Mouse (Mus musculus): ENCODE measurements around the gene Drosha. TPM values are rescaled to one million over a fixed set of nuclear protein-coding genes. Genes with fewer than 3 reads are reported as not detected.

Drosha gene
- polyA plus RNA-seq, 1 experiment: 8.8 TPM

DNA sequence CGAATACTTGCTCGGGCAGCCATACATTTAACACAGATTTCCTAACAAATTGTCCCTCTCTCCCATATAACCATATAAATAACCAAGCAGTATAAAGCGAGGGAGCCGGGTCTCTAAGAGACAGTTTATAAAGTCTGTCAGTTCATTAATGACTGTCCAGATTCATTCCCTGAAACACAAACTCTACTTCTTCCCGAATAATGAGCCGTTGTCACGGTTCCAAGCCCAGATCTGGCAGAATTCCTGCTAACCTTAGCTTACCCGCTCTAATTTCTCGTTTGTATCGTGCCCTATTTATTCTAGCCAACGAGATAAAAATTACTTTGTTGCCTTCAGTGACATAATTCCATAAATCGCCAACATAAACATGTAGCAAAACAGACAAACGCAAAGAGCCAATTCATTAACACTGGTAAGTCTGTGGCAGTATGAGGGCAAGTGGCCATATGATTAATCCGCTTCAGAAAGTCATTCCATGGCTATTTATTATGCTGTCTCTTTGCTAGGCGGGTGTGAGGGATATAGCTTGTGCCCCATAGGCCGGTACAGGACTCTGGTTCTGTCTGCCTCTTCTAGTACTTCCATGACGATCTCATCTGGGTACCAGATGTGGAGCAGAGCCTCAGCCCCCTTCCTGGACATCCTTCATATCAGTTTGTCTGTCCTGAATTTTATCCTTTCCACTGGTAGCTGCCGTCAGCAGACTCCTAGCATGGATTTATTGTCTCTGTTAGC, 51.0 kb downstream of the Drosha start:
- Histone ChIP-seq H3K27me3 (ENCODE audit: control insufficient read depth) (no peaks in the 10 kb centered on the region), H3K36me3 (ENCODE audit: control insufficient read depth) (peaks cover 77% of the 10 kb centered on the region), H3K4me3 (replicated peaks) (no peak overlapping the region), H3K4me1 (ENCODE audit: control insufficient read depth) (no peaks in the 10 kb centered on the region), H3K9me3 (ENCODE audit: control insufficient read depth, low read length) (no peaks in the 10 kb centered on the region)
- TF ChIP-seq TAL1 (IDR thresholded peaks at IDR 0.05; ENCODE audit: low read length) (no peak), GATA1 (IDR thresholded peaks at IDR 0.05; ENCODE audit: low read length) (no peak)

DNA sequence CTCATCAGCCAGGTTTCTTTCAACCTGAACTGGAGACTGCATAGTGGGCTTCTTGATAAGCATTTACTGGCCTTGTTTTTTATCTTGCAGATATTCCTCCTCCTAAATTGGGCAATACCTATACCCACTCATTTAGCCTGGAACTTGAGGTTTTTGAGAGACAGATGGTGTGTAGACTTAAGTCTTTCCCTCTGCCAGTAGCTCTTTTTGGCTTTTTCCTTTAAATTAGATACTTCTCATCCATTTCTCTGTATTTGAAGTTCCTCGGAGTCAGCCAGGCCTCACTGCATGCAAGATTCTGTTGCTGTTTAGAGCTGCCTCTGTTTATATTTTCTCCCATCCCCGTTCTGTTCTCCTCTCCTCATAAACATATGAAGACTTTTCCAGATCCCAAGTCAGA, 51.7 kb downstream of the Drosha start:
- Histone ChIP-seq H3K27me3 (ENCODE audit: control insufficient read depth) (no peaks in the 10 kb centered on the region), H3K9me3 (ENCODE audit: control insufficient read depth, low read length) (no peaks in the 10 kb centered on the region), H3K4me1 (ENCODE audit: control insufficient read depth) (no peaks in the 10 kb centered on the region), H3K4me3 (replicated peaks) (no peak overlapping the region), H3K36me3 (ENCODE audit: control insufficient read depth) (peaks cover 76% of the 10 kb centered on the region)
- TF ChIP-seq TAL1 (IDR thresholded peaks at IDR 0.05; ENCODE audit: low read length) (no peak), GATA1 (IDR thresholded peaks at IDR 0.05; ENCODE audit: low read length) (no peak)

GRCm38 (mm10) chr15:12876881-12877280, 52.3 kb downstream of the Drosha start:
- Histone ChIP-seq H3K4me1 (ENCODE audit: control insufficient read depth) (no peaks in the 10 kb centered on the region), H3K9me3 (ENCODE audit: control insufficient read depth, low read length) (no peaks in the 10 kb centered on the region), H3K4me3 (replicated peaks) (no peak overlapping the region), H3K27me3 (ENCODE audit: control insufficient read depth) (no peaks in the 10 kb centered on the region), H3K36me3 (ENCODE audit: control insufficient read depth) (peaks cover 78% of the 10 kb centered on the region)
- TF ChIP-seq TAL1 (IDR thresholded peaks at IDR 0.05; ENCODE audit: low read length) (no peak), GATA1 (IDR thresholded peaks at IDR 0.05; ENCODE audit: low read length) (no peak)

GRCm38 (mm10) chr15:12877934-12878333, 53.3 kb downstream of the Drosha start:
- Histone ChIP-seq H3K36me3 (ENCODE audit: control insufficient read depth) (peaks cover 83% of the 10 kb centered on the region), H3K4me3 (replicated peaks) (no peak overlapping the region), H3K4me1 (ENCODE audit: control insufficient read depth) (no peaks in the 10 kb centered on the region), H3K27me3 (ENCODE audit: control insufficient read depth) (no peaks in the 10 kb centered on the region), H3K9me3 (ENCODE audit: control insufficient read depth, low read length) (no peaks in the 10 kb centered on the region)
- TF ChIP-seq GATA1 (IDR thresholded peaks at IDR 0.05; ENCODE audit: low read length) (no peak), TAL1 (IDR thresholded peaks at IDR 0.05; ENCODE audit: low read length) (no peak)

GRCm38 (mm10) chr15:12878581-12878980, 54.0 kb downstream of the Drosha start:
- Histone ChIP-seq H3K4me1 (ENCODE audit: control insufficient read depth) (no peaks in the 10 kb centered on the region), H3K9me3 (ENCODE audit: control insufficient read depth, low read length) (no peaks in the 10 kb centered on the region), H3K36me3 (ENCODE audit: control insufficient read depth) (peaks cover 86% of the 10 kb centered on the region), H3K27me3 (ENCODE audit: control insufficient read depth) (no peaks in the 10 kb centered on the region), H3K4me3 (replicated peaks) (no peak overlapping the region)
- TF ChIP-seq GATA1 (IDR thresholded peaks at IDR 0.05; ENCODE audit: low read length) (no peak), TAL1 (IDR thresholded peaks at IDR 0.05; ENCODE audit: low read length) (no peak)

GRCm38 (mm10) chr15:12879937-12880336, 55.3 kb downstream of the Drosha start:
- no peak overlapping the region for H3K4me3 ChIP-seq (replicated peaks)
- no peaks in the 10 kb centered on the region for H3K9me3 ChIP-seq (ENCODE audit: control insufficient read depth, low read length)
- H3K4me1 ChIP-seq (ENCODE audit: control insufficient read depth): no peaks in the 10 kb centered on the region
- H3K36me3 ChIP-seq (ENCODE audit: control insufficient read depth): peaks cover 91% of the 10 kb centered on the region
- TF ChIP-seq GATA1 (IDR thresholded peaks at IDR 0.05; ENCODE audit: low read length) (no peak), TAL1 (IDR thresholded peaks at IDR 0.05; ENCODE audit: low read length) (no peak)
- no peaks in the 10 kb centered on the region for H3K27me3 ChIP-seq (ENCODE audit: control insufficient read depth)

DNA sequence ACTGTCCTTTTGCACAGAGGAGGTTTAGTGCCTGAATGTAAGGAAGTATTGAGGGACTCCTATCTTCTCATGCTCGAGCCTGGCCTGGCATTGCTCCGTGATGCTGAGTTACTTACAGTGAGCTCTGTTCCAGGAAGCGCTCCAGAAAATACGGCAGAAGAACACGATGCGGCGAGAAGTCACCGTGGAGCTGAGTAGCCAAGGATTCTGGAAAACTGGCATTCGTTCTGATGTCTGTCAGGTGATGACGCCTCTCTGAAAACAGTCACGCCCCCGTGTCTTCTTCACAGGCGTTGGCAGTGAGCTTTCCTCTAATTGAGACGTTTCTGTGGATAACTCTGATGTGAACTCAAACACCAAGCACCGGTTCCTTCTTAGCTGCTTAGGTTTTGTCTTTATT, 60.2 kb downstream of the Drosha start:
- no peaks in the 10 kb centered on the region for H3K4me1 ChIP-seq (ENCODE audit: control insufficient read depth)
- H3K9me3 ChIP-seq (ENCODE audit: control insufficient read depth, low read length): no peaks in the 10 kb centered on the region
- peaks cover 94% of the 10 kb centered on the region for H3K36me3 ChIP-seq (ENCODE audit: control insufficient read depth)
- no peaks in the 10 kb centered on the region for H3K27me3 ChIP-seq (ENCODE audit: control insufficient read depth)
- TF ChIP-seq GATA1 (IDR thresholded peaks at IDR 0.05; ENCODE audit: low read length) (no peak), TAL1 (IDR thresholded peaks at IDR 0.05; ENCODE audit: low read length) (no peak)
- no peak overlapping the region for H3K4me3 ChIP-seq (replicated peaks)

GRCm38 (mm10) chr15:12885361-12885760, 60.7 kb downstream of the Drosha start:
- no peak for TF ChIP-seq GATA1 (IDR thresholded peaks at IDR 0.05; ENCODE audit: low read length)
- TF ChIP-seq TAL1 (IDR thresholded peaks at IDR 0.05; ENCODE audit: low read length): no peak
- Histone ChIP-seq H3K36me3 (ENCODE audit: control insufficient read depth) (peaks cover 94% of the 10 kb centered on the region), H3K4me1 (ENCODE audit: control insufficient read depth) (no peaks in the 10 kb centered on the region), H3K27me3 (ENCODE audit: control insufficient read depth) (no peaks in the 10 kb centered on the region), H3K9me3 (ENCODE audit: control insufficient read depth, low read length) (no peaks in the 10 kb centered on the region), H3K4me3 (replicated peaks) (no peak overlapping the region)

DNA sequence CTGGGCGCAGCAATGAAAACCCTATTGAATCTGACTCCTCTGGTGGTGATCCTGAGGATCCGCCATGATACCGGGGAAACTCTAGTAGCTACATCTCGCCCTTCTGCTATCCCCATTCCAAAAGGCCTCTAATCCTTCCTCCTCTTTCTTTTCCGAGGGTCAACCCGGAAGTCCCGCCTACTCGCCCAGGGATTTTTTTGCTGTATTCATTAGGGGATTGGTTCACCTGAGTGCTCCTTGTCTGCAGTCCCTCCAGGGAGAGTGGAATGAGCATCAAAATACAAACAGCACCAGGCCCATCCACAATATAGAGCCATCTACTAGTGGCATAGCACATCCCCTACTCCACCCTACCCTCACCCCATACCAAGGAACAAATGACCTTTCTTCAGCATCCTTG, 62.6 kb downstream of the Drosha start:
- peaks cover 94% of the 10 kb centered on the region for H3K36me3 ChIP-seq (ENCODE audit: control insufficient read depth)
- no peaks in the 10 kb centered on the region for H3K9me3 ChIP-seq (ENCODE audit: control insufficient read depth, low read length)
- TF ChIP-seq TAL1 (IDR thresholded peaks at IDR 0.05; ENCODE audit: low read length) (no peak), GATA1 (IDR thresholded peaks at IDR 0.05; ENCODE audit: low read length) (no peak)
- H3K4me3 ChIP-seq (replicated peaks): no peak overlapping the region
- no peaks in the 10 kb centered on the region for H3K4me1 ChIP-seq (ENCODE audit: control insufficient read depth)
- no peaks in the 10 kb centered on the region for H3K27me3 ChIP-seq (ENCODE audit: control insufficient read depth)

DNA sequence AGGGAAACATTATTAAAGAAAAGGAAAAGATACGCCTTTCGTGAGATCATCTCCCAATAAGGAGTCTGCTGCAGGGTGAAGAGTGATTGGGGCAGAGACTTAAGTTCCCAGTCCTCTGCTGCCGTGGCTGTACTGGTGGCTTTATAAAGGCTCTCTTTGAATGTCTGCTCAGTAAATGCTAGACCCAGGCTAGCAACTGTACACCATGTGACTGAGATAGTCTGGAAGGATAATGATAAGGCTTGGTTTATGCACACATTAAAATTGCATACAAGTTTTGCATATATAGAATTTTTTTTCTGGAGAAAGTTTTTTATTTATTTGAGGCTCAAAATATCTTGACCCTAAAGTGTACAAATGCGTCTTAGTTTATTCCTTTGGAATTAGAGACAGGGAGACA, 63.7 kb downstream of the Drosha start:
- Histone ChIP-seq H3K36me3 (ENCODE audit: control insufficient read depth) (peaks cover 89% of the 10 kb centered on the region), H3K27me3 (ENCODE audit: control insufficient read depth) (no peaks in the 10 kb centered on the region), H3K9me3 (ENCODE audit: control insufficient read depth, low read length) (no peaks in the 10 kb centered on the region), H3K4me3 (replicated peaks) (no peak overlapping the region), H3K4me1 (ENCODE audit: control insufficient read depth) (no peaks in the 10 kb centered on the region; the same call in 1 of the 2 replicates)
- TF ChIP-seq TAL1 (IDR thresholded peaks at IDR 0.05; ENCODE audit: low read length): no peak
- no peak for TF ChIP-seq GATA1 (IDR thresholded peaks at IDR 0.05; ENCODE audit: low read length)

All from erythroblast, embryonic 14.5 days (primary cell).